Mouse (Mus musculus): ENCODE data around the gene Mtrf1l.

- TF ChIP-seq CTCF (IDR thresholded peaks at IDR 0.05; ENCODE audit: extremely low read depth, insufficient read length, insufficient replicate concordance, low read depth, low read length) = no peak
- no peak for TF ChIP-seq POLR2A (IDR thresholded peaks at IDR 0.05; ENCODE audit: low read depth, low read length)
Measured at GRCm38 (mm10) chr10:5807683-5808082, 16.0 kb downstream of the Mtrf1l start.
